ENCODE assay signal across 26 mouse cellular contexts in genomic region chr11:44564940-44565339, GRCm38 (mm10). TPM values are rescaled to one million over a fixed set of nuclear protein-coding genes. Genes with fewer than 3 reads are reported as not detected.
DNase-seq lines count a peak whose midpoint lies in the region; ATAC-seq and TF ChIP-seq lines count a peak whose summit lies in the region.
"Had no signal": no experiment of that assay in that cellular context is flagged by ENCODE, and none has a peak within 500 bp of the region (broad histone marks: within the 10 kb centered on the region; RNA-seq: fewer than 3 reads in every experiment).

No protein-coding gene starts in this region.

- DNase-seq in lung, embryonic 14.5 days: no peak
- no peak for DNase-seq in lung, postnatal 10 days
- no peak for DNase-seq in lung, adult 2 months
- no peak for DNase-seq in spleen, postnatal 4 days (ENCODE audit: low spot score in 2 of 2)
- DNase-seq: adrenal gland, adult 2 months; adrenal gland, postnatal 10 days; adrenal gland, postnatal 25 days; cerebellum, adult 11 months; cerebellum, adult 18-20 months; cerebellum, adult 8-10 months; cerebellum, adult 9-11 months; cerebellum, postnatal 14 days; cerebellum, postnatal 36 days; embryo, embryonic 11 days had no signal

- H3K4me2 ChIP-seq in lung, embryonic 14.5 days: no peak overlapping the region
- no peak overlapping the region for H3K4me2 ChIP-seq in lung, embryonic 16.5 days (ENCODE audit: low read depth, low read length)
- no peak overlapping the region for H3K4me2 ChIP-seq in stomach, embryonic 14.5 days (replicated peaks; ENCODE audit: low read depth, low read length)
- H3K4me2 ChIP-seq in stomach, embryonic 15.5 days: no peak overlapping the region
- H3K4me2 ChIP-seq: embryonic facial prominence, embryonic 13.5 days; embryonic facial prominence, embryonic 15.5 days; forebrain, embryonic 12.5 days had no signal

- no peak overlapping the region for H3K4me3 ChIP-seq in lung, embryonic 14.5 days (ENCODE audit: low read depth, low read length)
- H3K4me3 ChIP-seq in lung, embryonic 16.5 days (ENCODE audit: low read length): no peak overlapping the region
- no peak overlapping the region for H3K4me3 ChIP-seq in lung, adult 2 months (replicated peaks; ENCODE audit: extremely low read depth, low read depth, low read length)
- H3K4me3 ChIP-seq in stomach, embryonic 14.5 days (ENCODE audit: low read depth, low read length): no peak overlapping the region
- no peak overlapping the region for H3K4me3 ChIP-seq in stomach, embryonic 15.5 days (replicated peaks)
- H3K4me3 ChIP-seq: embryonic facial prominence, embryonic 13.5 days; embryonic facial prominence, embryonic 15.5 days; erythroblast, embryonic 14.5 days; forebrain, embryonic 10.5 days; forebrain, embryonic 12.5 days had no signal

- 0 out of 2 replicates have a peak, but pooled peaks have one; percentile 30 for ATAC-seq in lung, embryonic 14.5 days (ENCODE audit: insufficient read depth)
- ATAC-seq in lung, embryonic 16.5 days (ENCODE audit: low read depth): peak; percentile 58; the same call in 1 of the 2 replicates
- ATAC-seq in stomach, embryonic 14.5 days (ENCODE audit: insufficient number of reproducible peaks, insufficient read depth, low FRiP score, low read depth): 0 out of 2 replicates have a peak, but pooled peaks have one; percentile 28
- ATAC-seq in stomach, embryonic 15.5 days (ENCODE audit: insufficient read depth, low FRiP score, low read depth): peak; percentile 49; the same call in 1 of the 2 replicates
- ATAC-seq in monocyte, adult 5-6 weeks (replicated peaks; ENCODE audit: insufficient number of reproducible peaks, low FRiP score, low TSS enrichment, poor library complexity, severe bottlenecking): no peak
- ATAC-seq: forebrain, embryonic 14.5 days had no signal

- H3K27me3 ChIP-seq in lung, embryonic 14.5 days (ENCODE audit: insufficient read depth, low read length): no peaks in the 10 kb centered on the region
- no peaks in the 10 kb centered on the region for H3K27me3 ChIP-seq in lung, embryonic 16.5 days (ENCODE audit: control insufficient read depth, insufficient read depth, low read depth, low read length)
- H3K27me3 ChIP-seq in stomach, embryonic 14.5 days (ENCODE audit: control insufficient read depth, insufficient read depth, low read length): no peaks in the 10 kb centered on the region
- no peaks in the 10 kb centered on the region for H3K27me3 ChIP-seq in stomach, embryonic 15.5 days (replicated peaks)
- H3K27me3 ChIP-seq: embryonic facial prominence, embryonic 13.5 days; embryonic facial prominence, embryonic 15.5 days; forebrain, embryonic 12.5 days had no signal

- H3K4me1 ChIP-seq in lung, embryonic 14.5 days (ENCODE audit: insufficient read depth): no peaks in the 10 kb centered on the region
- peaks cover 6% of the 10 kb centered on the region; the same call in 1 of the 2 replicates for H3K4me1 ChIP-seq in lung, embryonic 16.5 days (replicated peaks; ENCODE audit: control insufficient read depth, insufficient read depth, low read length)
- H3K4me1 ChIP-seq in lung, adult 2 months (ENCODE audit: control insufficient read depth, insufficient read depth, low read length): peaks cover 3% of the 10 kb centered on the region; the same call in 1 of the 2 replicates
- no peaks in the 10 kb centered on the region for H3K4me1 ChIP-seq in stomach, embryonic 14.5 days (ENCODE audit: control insufficient read depth, insufficient read depth, low read length)
- H3K4me1 ChIP-seq in stomach, embryonic 15.5 days: no peaks in the 10 kb centered on the region
- H3K4me1 ChIP-seq: embryonic facial prominence, embryonic 15.5 days; forebrain, embryonic 10.5 days; forebrain, embryonic 12.5 days had no signal

- TF ChIP-seq CTCF in lung, embryonic 14.5 days (IDR thresholded peaks at IDR 0.05; ENCODE audit: low read depth): no peak
- no peak for TF ChIP-seq CTCF in lung, adult 2 months (IDR thresholded peaks at IDR 0.05; ENCODE audit: insufficient read depth, low read length)

- no peak overlapping the region for H3K27ac ChIP-seq in lung, embryonic 14.5 days (ENCODE audit: low read depth)
- peak overlapping the region; percentile 58 for H3K27ac ChIP-seq in lung, embryonic 16.5 days (ENCODE audit: low read length)
- H3K27ac ChIP-seq in stomach, embryonic 14.5 days (ENCODE audit: low read length): no peak overlapping the region
- no peak overlapping the region for H3K27ac ChIP-seq in stomach, embryonic 15.5 days
- H3K27ac ChIP-seq: embryonic facial prominence, embryonic 13.5 days; embryonic facial prominence, embryonic 15.5 days; forebrain, embryonic 10.5 days; forebrain, embryonic 12.5 days had no signal

- peaks cover 78% of the 10 kb centered on the region for H3K36me3 ChIP-seq in lung, embryonic 14.5 days (ENCODE audit: insufficient read depth)
- H3K36me3 ChIP-seq in lung, embryonic 16.5 days (ENCODE audit: control insufficient read depth, insufficient read depth, low read length): peaks cover 38% of the 10 kb centered on the region
- H3K36me3 ChIP-seq in stomach, embryonic 14.5 days (ENCODE audit: control insufficient read depth, insufficient read depth, low read length): peaks cover 36% of the 10 kb centered on the region; the same call in 1 of the 2 replicates
- H3K36me3 ChIP-seq in stomach, embryonic 15.5 days: peaks cover 43% of the 10 kb centered on the region

- H3K9ac ChIP-seq in lung, embryonic 14.5 days: no peak overlapping the region
- H3K9ac ChIP-seq in lung, embryonic 16.5 days (ENCODE audit: low read length): no peak overlapping the region
- H3K9ac ChIP-seq in stomach, embryonic 14.5 days (replicated peaks; ENCODE audit: low read depth, low read length): no peak overlapping the region
- H3K9ac ChIP-seq in stomach, embryonic 15.5 days: no peak overlapping the region
- H3K9ac ChIP-seq: embryonic facial prominence, embryonic 13.5 days; embryonic facial prominence, embryonic 15.5 days; forebrain, embryonic 12.5 days had no signal

- TF ChIP-seq POLR2A in lung, adult 2 months (IDR thresholded peaks at IDR 0.05; ENCODE audit: borderline replicate concordance, extremely low read depth, low read depth, low read length): no peak

- H3K9me3 ChIP-seq in lung, embryonic 14.5 days (ENCODE audit: low read depth, low read length): no peaks in the 10 kb centered on the region
- no peaks in the 10 kb centered on the region for H3K9me3 ChIP-seq in lung, embryonic 16.5 days (ENCODE audit: control insufficient read depth, low read length)
- H3K9me3 ChIP-seq in stomach, embryonic 14.5 days (ENCODE audit: control insufficient read depth, low read depth, low read length): peaks cover 4% of the 10 kb centered on the region; the same call in 1 of the 2 replicates
- H3K9me3 ChIP-seq in stomach, embryonic 15.5 days: no peaks in the 10 kb centered on the region
- H3K9me3 ChIP-seq: embryonic facial prominence, embryonic 15.5 days; forebrain, embryonic 12.5 days had no signal

RNA-seq across cellular contexts. Expression of gene Rnf145, which starts 46.2 kb away (rescaled TPM):
- polyA plus RNA-seq in lung, embryonic 14.5 days (2014; fragmentation: Nextera tagmentation; extraction: Ambion mirVana): 85.7 and 89.5 TPM in 2 replicates
- 63.1 and 65.3 TPM in 2 replicates for polyA plus RNA-seq in lung, embryonic 16.5 days (2015; fragmentation: Nextera tagmentation; extraction: Ambion mirVana)
- 104 and 266 TPM in 2 replicates for polyA plus RNA-seq in lung, adult 2 months (2012; rRNA removed)
- polyA plus RNA-seq in stomach, embryonic 14.5 days (2014; fragmentation: Nextera tagmentation; extraction: Ambion mirVana): 78.7 and 84.7 TPM in 2 replicates
- polyA plus RNA-seq in stomach, embryonic 15.5 days (2015; fragmentation: Nextera tagmentation; extraction: Ambion mirVana): 63.8 and 64.5 TPM in 2 replicates
- total RNA-seq in monocyte, adult 5-6 weeks (2017): 56.7 to 93.5 TPM (median 62.8 TPM) in 3 replicates

RNA-seq across cellular contexts. Expression of gene Ebf1, which starts 52.2 kb away (rescaled TPM):
- polyA plus RNA-seq in lung, embryonic 14.5 days (2014; fragmentation: Nextera tagmentation; extraction: Ambion mirVana): 10.4 and 11.6 TPM in 2 replicates
- 11.9 and 12.8 TPM in 2 replicates for polyA plus RNA-seq in lung, embryonic 16.5 days (2015; fragmentation: Nextera tagmentation; extraction: Ambion mirVana)
- 10.7 and 11.8 TPM in 2 replicates for polyA plus RNA-seq in lung, adult 2 months (2012; rRNA removed)
- 13.3 and 15.9 TPM in 2 replicates for polyA plus RNA-seq in stomach, embryonic 14.5 days (2014; fragmentation: Nextera tagmentation; extraction: Ambion mirVana)
- 11.8 and 12.2 TPM in 2 replicates for polyA plus RNA-seq in stomach, embryonic 15.5 days (2015; fragmentation: Nextera tagmentation; extraction: Ambion mirVana)
- total RNA-seq in monocyte, adult 5-6 weeks (2017): 7.4 to 16.9 TPM (median 14.2 TPM) in 3 replicates
- total RNA-seq: common myeloid progenitor, adult 5-6 weeks; MEL had no signal
- polyA plus RNA-seq: erythroblast, embryonic 14.5 days had no signal
